Mouse (Mus musculus): ENCODE results near the gene Kdm5a.

- no peak for TF ChIP-seq EP300 (IDR thresholded peaks at IDR 0.05; ENCODE audit: insufficient read depth, low read depth, low read length)
- TF ChIP-seq CTCF (IDR thresholded peaks at IDR 0.05): no peak
- no peak for TF ChIP-seq POLR2A (IDR thresholded peaks at IDR 0.05; ENCODE audit: insufficient read depth, low read depth, low read length)
These were observed 86.3 kb downstream of the Kdm5a start for GRCm38 (mm10) chr6:120450208-120450607.
